In the genomic region with DNA sequence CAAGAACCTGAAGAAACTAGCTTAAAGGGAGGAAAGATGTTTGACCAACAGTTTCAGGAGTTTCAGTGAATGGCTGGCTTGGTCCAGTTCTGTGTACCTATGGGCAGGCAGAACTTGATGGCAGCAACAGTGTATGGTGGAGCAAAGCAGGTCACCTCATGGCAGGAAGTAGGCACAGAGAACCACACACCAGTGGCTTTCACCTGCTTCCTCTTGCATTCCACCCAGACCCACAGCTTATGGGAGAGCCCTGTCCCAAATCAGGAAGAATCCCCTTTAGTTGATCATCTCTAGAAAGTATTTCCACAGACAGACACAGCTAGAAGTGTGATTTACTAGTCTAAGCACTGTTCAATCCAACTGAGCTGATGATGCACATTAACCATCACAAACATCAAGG, we compare ENCODE assay signal across 6 mouse cellular contexts. TPM values are rescaled to one million over a fixed set of nuclear protein-coding genes. Genes with fewer than 3 reads are reported as not detected.
"Had no signal": no experiment of that assay in that cellular context is flagged by ENCODE, and none has a peak within 500 bp of the region (broad histone marks: within the 10 kb centered on the region; RNA-seq: fewer than 3 reads in every experiment).

No protein-coding gene starts in this region.

RNA-seq across cellular contexts. Expression of gene Ptgdr, which starts 42.6 kb away (rescaled TPM):
- total RNA-seq: heart, postnatal 10 days; heart, postnatal 14 days; heart, postnatal 25 days; heart, postnatal 36 days; heart, postnatal 4 days; hematopoietic stem cell, adult 5-6 weeks had no signal
